Mouse (Mus musculus) testis, adult 2 months (tissue): ENCODE measurements around the gene Pard3. TPM values are rescaled to one million over a fixed set of nuclear protein-coding genes. Genes with fewer than 3 reads are reported as not detected.

Experiments used
- H3K27ac ChIP-seq: fragments of 200-500 bp; 2 replicates; pipeline ENCODE4 v1.5.1; 2012; ENCODE audit warnings: low read depth, low read length; ENCODE audit not compliant: control insufficient read depth, insufficient read depth
- H3K27me3 ChIP-seq: fragments of 200-500 bp; 2 replicates; pipeline ENCODE4 v1.6.1; 2012; ENCODE audit warnings: mild to moderate bottlenecking, low read length, moderate library complexity; ENCODE audit not compliant: control insufficient read depth, insufficient read depth
- H3K36me3 ChIP-seq: fragments of 200-500 bp; 2 replicates; pipeline ENCODE4 v1.6.1; 2012; ENCODE audit warnings: mild to moderate bottlenecking, low read length; ENCODE audit not compliant: control insufficient read depth, insufficient read depth
- H3K4me1 ChIP-seq: fragments of 200-500 bp; 2 replicates; pipeline ENCODE4 v1.6.1; 2012; ENCODE audit warnings: low read length; ENCODE audit not compliant: control insufficient read depth, insufficient read depth
- H3K4me3 ChIP-seq: fragments of 200-500 bp; 2 replicates; pipeline ENCODE4 v1.5.1; 2012; ENCODE audit warnings: low read depth, mild to moderate bottlenecking, low read length, moderate library complexity, mixed read lengths; ENCODE audit not compliant: control insufficient read depth
- CTCF ChIP-seq: fragments of 200-500 bp; IDR thresholded peaks from 2 replicates; pipeline ENCODE4 v1.5.1; 2012; ENCODE audit warnings: low read depth, mild to moderate bottlenecking, inconsistent platforms, low read length, moderate library complexity; ENCODE audit not compliant: control insufficient read depth, insufficient read depth, insufficient replicate concordance
- POLR2A ChIP-seq: fragments of 200-500 bp; IDR thresholded peaks from 2 replicates; pipeline ENCODE4 v1.6.1; 2012; ENCODE audit warnings: low read depth, mild to moderate bottlenecking, inconsistent platforms, low read length, moderate library complexity; ENCODE audit not compliant: control insufficient read depth
- polyA plus RNA-seq: library from polyadenylated mRNA; depleted of rRNA; stranded (reverse); fragments of >200 nt; gene quantifications from 2 replicates; pipeline ENCODE4 v1.2.3, GENCODE M21; 2012

Gene Pard3
- polyA plus RNA-seq, 1 experiment, result 4.1 TPM

- no peak overlapping the region for H3K4me3 ChIP-seq
- no peaks in the 10 kb centered on the region for H3K36me3 ChIP-seq
- H3K27me3 ChIP-seq, result no peaks in the 10 kb centered on the region
- TF ChIP-seq CTCF (no peak), POLR2A (no peak)
- no peak overlapping the region for H3K27ac ChIP-seq
- no peaks in the 10 kb centered on the region for H3K4me1 ChIP-seq
Observed at GRCm38 (mm10) chr8:127307026-127307425, 243.3 kb downstream of the Pard3 start.

- Histone ChIP-seq H3K4me3 (no peak overlapping the region), H3K27ac (no peak overlapping the region), H3K4me1 (no peaks in the 10 kb centered on the region), H3K27me3 (no peaks in the 10 kb centered on the region), H3K36me3 (no peaks in the 10 kb centered on the region)
- TF ChIP-seq POLR2A (no peak), CTCF (no peak)
Observed at GRCm38 (mm10) chr8:127309363-127309762, 245.7 kb downstream of the Pard3 start.

GRCm38 (mm10) chr8:127315811-127316210 lies 252.1 kb downstream of the Pard3 start:
- Histone ChIP-seq H3K27ac (no peak overlapping the region), H3K4me1 (no peaks in the 10 kb centered on the region), H3K27me3 (no peaks in the 10 kb centered on the region), H3K36me3 (no peaks in the 10 kb centered on the region), H3K4me3 (no peak overlapping the region)
- TF ChIP-seq CTCF (no peak), POLR2A (no peak)

GRCm38 (mm10) chr8:127317914-127318313 lies 254.2 kb downstream of the Pard3 start:
- H3K36me3 ChIP-seq, result no peaks in the 10 kb centered on the region
- H3K4me3 ChIP-seq, result no peak overlapping the region
- TF ChIP-seq POLR2A (no peak), CTCF (no peak)
- H3K27me3 ChIP-seq, result no peaks in the 10 kb centered on the region
- no peaks in the 10 kb centered on the region for H3K4me1 ChIP-seq
- no peak overlapping the region for H3K27ac ChIP-seq

- TF ChIP-seq POLR2A (no peak), CTCF (no peak)
- Histone ChIP-seq H3K4me1 (no peaks in the 10 kb centered on the region), H3K4me3 (no peak overlapping the region), H3K36me3 (no peaks in the 10 kb centered on the region), H3K27me3 (no peaks in the 10 kb centered on the region), H3K27ac (no peak overlapping the region)
Observed at GRCm38 (mm10) chr8:127318377-127319159, 254.9 kb downstream of the Pard3 start.

- Histone ChIP-seq H3K4me3 (no peak overlapping the region), H3K4me1 (no peaks in the 10 kb centered on the region), H3K27me3 (no peaks in the 10 kb centered on the region), H3K27ac (no peak overlapping the region), H3K36me3 (no peaks in the 10 kb centered on the region)
- TF ChIP-seq CTCF (no peak), POLR2A (no peak)
Observed at GRCm38 (mm10) chr8:127320930-127321329, 257.2 kb downstream of the Pard3 start.

GRCm38 (mm10) chr8:127323583-127324360 lies 260.1 kb downstream of the Pard3 start:
- H3K36me3 ChIP-seq, result no peaks in the 10 kb centered on the region
- TF ChIP-seq CTCF (no peak), POLR2A (no peak)
- no peak overlapping the region for H3K4me3 ChIP-seq

More at GRCm38 (mm10) chr8:127323583-127324360, 260.1 kb downstream of the Pard3 start:
- no peaks in the 10 kb centered on the region for H3K27me3 ChIP-seq
- H3K4me1 ChIP-seq, result no peaks in the 10 kb centered on the region
- no peak overlapping the region for H3K27ac ChIP-seq
